Mouse (Mus musculus) brain, embryonic 18.5 days (tissue): ENCODE measurements at regions not wholly inside any gene's neighbourhood (a gene's known extent, or its start where the extent isn't known, plus 50 kb on each side); places are given as distances from the start of the nearest gene placed in this dataset.

Experiments
- DNase-seq: peaks from one replicate; pipeline ENCODE4 v3.0.0-alpha.2; 2012; ENCODE audit warnings: low read depth, low spot score

GRCm38 (mm10) chr4:34226089-34226840 is 176.3 kb upstream of the Spaca1 start:
- no peak for DNase-seq

GRCm38 (mm10) chr4:34226886-34227285 is 176.9 kb upstream of the Spaca1 start:
- DNase-seq: no peak

GRCm38 (mm10) chr4:34227611-34228010 is 177.6 kb upstream of the Spaca1 start:
- DNase-seq: no peak

- DNase-seq: no peak
These were observed 181.3 kb upstream of the Spaca1 start for GRCm38 (mm10) chr4:34231270-34231669.

GRCm38 (mm10) chr4:34234204-34234603 is 184.2 kb upstream of the Spaca1 start:
- no peak for DNase-seq

GRCm38 (mm10) chr4:34234645-34235044 is 184.7 kb upstream of the Spaca1 start:
- no peak for DNase-seq

- no peak for DNase-seq
These were observed 187.8 kb upstream of the Spaca1 start for GRCm38 (mm10) chr4:34237791-34238190.

- no peak for DNase-seq
These were observed 189.6 kb upstream of the Spaca1 start for GRCm38 (mm10) chr4:34239624-34240023.

- no peak for DNase-seq
These were observed 191.1 kb upstream of the Spaca1 start for GRCm38 (mm10) chr4:34241060-34241571.

- DNase-seq: no peak
These were observed 191.7 kb upstream of the Spaca1 start for GRCm38 (mm10) chr4:34241673-34242072.

- DNase-seq: no peak
These were observed 209.5 kb upstream of the Spaca1 start for GRCm38 (mm10) chr4:34259444-34259843.

GRCm38 (mm10) chr4:34260468-34260867 is 210.5 kb upstream of the Spaca1 start:
- no peak for DNase-seq

- no peak for DNase-seq
These were observed 211.8 kb upstream of the Spaca1 start for GRCm38 (mm10) chr4:34261809-34262208.

- DNase-seq: no peak
These were observed 214.4 kb upstream of the Spaca1 start for GRCm38 (mm10) chr4:34264431-34264830.

- DNase-seq: no peak
These were observed 224.3 kb upstream of the Spaca1 start for GRCm38 (mm10) chr4:34274316-34274715.

- no peak for DNase-seq
These were observed 225.4 kb upstream of the Spaca1 start for GRCm38 (mm10) chr4:34275372-34275771.

GRCm38 (mm10) chr4:34302504-34303108 is 248.1 kb upstream of the Akirin2 start:
- no peak for DNase-seq

GRCm38 (mm10) chr4:34308921-34309563 is 241.7 kb upstream of the Akirin2 start:
- no peak for DNase-seq

- DNase-seq: no peak
These were observed 240.6 kb upstream of the Akirin2 start for GRCm38 (mm10) chr4:34310061-34310642.

- no peak for DNase-seq
These were observed 234.9 kb upstream of the Akirin2 start for GRCm38 (mm10) chr4:34315848-34316247.

- no peak for DNase-seq
These were observed 227.9 kb upstream of the Akirin2 start for GRCm38 (mm10) chr4:34322841-34323240.

- DNase-seq: no peak
These were observed 222.5 kb upstream of the Akirin2 start for GRCm38 (mm10) chr4:34328151-34328785.
